Mouse (Mus musculus) c-Kit-positive CD71-positive TER-119-negative erythroid progenitor cells, embryonic 14.5 days (primary cell): ENCODE measurements around the gene Mup14.
"Not testable (repeated sequence)": the region's sequence is repeated elsewhere in the genome, so short reads cannot be mapped to it uniquely, and the experiment has no call there.

Experiments
- DNase-seq: peaks from one replicate; pipeline ENCODE4 v3.0.0-alpha.2; 2013; ENCODE audit warnings: low read depth

Mup14 gene

DNA sequence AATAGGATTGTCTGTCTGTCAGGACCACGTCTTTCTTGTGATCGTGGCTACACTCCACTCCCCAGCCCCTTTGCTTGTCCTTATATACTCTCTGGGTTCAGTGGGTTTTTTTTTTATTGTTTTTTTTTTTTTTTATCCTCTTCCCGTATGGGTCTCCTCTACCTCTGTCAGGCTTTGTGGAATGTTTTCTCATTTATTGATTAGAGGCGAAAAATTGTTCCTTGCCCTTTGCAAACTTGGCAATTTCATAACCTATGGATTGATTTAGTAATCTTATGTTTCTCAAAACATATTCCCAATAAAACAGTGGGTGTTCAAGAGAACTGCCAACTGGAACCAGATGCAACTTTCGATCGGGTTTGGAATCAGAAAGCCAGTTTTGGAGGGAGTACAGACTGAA is at the start of gene Mup14:
TSS of gene Mup14 (minus strand) at position 101 of the 400 bp plus-strand sequence.
- not testable (repeated sequence) for DNase-seq

DNA sequence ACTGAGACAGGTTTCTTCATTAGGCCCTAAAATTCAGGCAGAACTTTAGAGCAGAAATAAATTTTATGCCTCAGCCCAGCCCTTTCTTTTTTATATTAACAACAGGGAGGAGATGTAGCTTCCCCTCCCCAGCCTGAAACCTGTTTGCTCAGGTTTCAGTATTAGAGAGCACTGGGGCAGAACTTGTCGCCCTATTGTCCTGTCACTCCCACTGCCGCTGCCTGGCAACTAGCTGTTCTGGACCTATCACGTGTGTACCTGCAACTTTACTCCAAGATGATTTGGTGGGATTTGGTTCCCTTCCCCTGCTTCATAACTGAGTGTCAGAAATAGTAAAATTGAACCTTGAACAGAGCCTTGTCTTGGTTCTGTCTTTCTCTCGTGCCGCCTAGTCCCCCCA is 34.3 kb upstream of the Mup14 start:
- not testable (repeated sequence) for DNase-seq
